Mouse (Mus musculus) heart, postnatal 0 days (tissue): ENCODE results near the gene Lefty2.

Experiments
- CTCF ChIP-seq: IDR thresholded peaks from 2 replicates; pipeline ENCODE4 v1.5.1; 2016; ENCODE audit warnings: antibody characterized with exemption, control low read depth, low read depth
- EP300 ChIP-seq: IDR thresholded peaks from 2 replicates; pipeline ENCODE4 v1.6.1; 2016; ENCODE audit warnings: antibody characterized with exemption, low read depth

GRCm38 (mm10) chr1:180874615-180875014, 18.3 kb upstream of the Lefty2 start:
- TF ChIP-seq CTCF (no peak), EP300 (no peak)
